Mouse (Mus musculus) testis, adult 2 months (tissue): ENCODE results near the gene Smg9.

Experiments
- CTCF ChIP-seq: fragments of 200-500 bp; IDR thresholded peaks from 2 replicates; pipeline ENCODE4 v1.5.1; 2012; ENCODE audit warnings: low read depth, mild to moderate bottlenecking, inconsistent platforms, low read length, moderate library complexity; ENCODE audit not compliant: control insufficient read depth, insufficient read depth, insufficient replicate concordance
- POLR2A ChIP-seq: fragments of 200-500 bp; IDR thresholded peaks from 2 replicates; pipeline ENCODE4 v1.6.1; 2012; ENCODE audit warnings: low read depth, mild to moderate bottlenecking, inconsistent platforms, low read length, moderate library complexity; ENCODE audit not compliant: control insufficient read depth

- TF ChIP-seq POLR2A, result no peak
- TF ChIP-seq CTCF, result no peak
Measured at GRCm38 (mm10) chr7:24466835-24467234, 67.4 kb downstream of the Smg9 start.
